Mouse (Mus musculus): ENCODE measurements around the gene Olfr1018.

Gene Olfr1018

DNA sequence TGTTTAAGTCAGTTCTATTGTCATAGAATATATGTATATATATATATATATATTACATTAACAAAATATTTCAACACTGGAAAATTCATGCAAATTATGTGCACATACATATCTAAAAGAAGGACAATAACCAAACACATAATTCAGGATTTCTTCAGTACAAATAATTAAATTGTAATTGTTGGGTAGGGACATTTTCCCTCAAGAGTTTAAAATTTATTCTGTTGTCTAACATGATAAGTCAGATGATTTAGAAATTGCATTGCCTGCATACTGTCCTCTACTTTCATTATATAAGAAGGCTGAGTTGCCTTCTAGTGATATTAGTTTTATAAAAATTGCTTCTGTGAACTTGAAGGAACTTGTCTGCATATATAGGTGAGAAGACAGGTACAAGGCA is at the start of gene Olfr1018:
Gene Olfr1018 (plus strand): TSS at position 301 of the 400 bp plus-strand sequence.
- in situ Hi-C loops (cut with MboI, MseI) = no loop called here

DNA sequence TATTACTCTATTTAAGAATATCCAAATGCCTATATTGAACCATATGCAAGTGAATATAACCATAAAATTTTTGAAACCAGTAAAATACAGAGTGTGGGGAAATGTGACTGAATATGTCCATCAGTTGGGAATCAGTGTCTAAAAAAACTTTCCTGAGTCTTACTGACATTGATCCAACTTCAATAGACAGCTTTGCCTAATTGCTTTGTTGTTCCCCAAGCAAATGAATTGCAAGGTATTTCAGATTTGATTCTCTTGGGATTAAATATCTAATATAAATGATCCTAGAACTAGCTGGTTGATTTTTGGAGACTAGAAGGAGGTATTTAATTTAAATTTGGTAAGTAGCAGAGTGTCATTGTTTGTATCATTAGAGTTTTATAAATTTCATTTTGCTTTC is 45.9 kb upstream of the Olfr1018 start, which contains the start of gene Olfr1014:
Gene Olfr1014 (plus strand): TSS at position 301 of the 400 bp plus-strand sequence.
- in situ Hi-C loops (cut with MboI, MseI) = no loop called here

DNA sequence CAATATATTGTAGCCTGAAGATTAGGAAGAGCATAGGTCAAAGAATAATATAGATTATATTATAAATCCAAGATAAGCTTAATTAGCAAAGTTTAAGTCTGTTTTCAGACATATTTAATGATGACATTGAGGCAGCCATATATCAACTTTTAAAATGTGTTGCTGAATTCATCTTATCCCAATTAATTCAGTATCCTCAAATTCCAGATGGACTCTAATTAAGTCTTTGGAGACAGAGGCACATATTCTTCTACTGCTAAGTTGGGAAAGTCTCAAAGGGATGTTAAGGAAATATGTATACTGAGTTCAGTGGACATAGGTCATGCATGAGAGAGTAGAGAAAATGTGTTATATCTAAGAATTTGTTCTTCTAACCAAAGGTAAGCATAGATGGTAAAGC is 36.6 kb upstream of the Olfr1018 start, which contains the start of gene Olfr1015:
Gene Olfr1015 (plus strand): TSS at position 301 of the 400 bp plus-strand sequence.
- in situ Hi-C loops (cut with MboI, MseI) = no loop called here

DNA sequence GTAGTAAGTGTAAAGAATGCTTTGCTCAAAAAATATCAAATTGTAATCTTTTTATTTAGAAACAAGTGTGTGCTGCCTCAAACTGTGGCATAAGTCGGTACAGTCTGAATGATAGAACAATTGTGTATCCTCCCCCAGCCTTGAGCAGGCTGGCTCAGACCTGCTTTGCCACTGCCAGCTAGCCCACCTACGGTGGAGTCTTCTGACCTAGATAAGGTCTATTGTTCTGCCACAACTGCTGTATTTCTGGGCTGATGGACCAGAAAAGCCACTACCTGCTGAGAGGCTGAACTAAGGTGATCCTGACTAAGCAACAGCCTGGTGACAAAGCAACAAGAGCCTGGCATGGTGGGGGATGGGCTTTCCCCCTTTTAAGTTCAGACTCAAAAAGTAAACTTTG is 25.9 kb upstream of the Olfr1018 start:
- in situ Hi-C loops (cut with MboI, MseI) = no loop called here

DNA sequence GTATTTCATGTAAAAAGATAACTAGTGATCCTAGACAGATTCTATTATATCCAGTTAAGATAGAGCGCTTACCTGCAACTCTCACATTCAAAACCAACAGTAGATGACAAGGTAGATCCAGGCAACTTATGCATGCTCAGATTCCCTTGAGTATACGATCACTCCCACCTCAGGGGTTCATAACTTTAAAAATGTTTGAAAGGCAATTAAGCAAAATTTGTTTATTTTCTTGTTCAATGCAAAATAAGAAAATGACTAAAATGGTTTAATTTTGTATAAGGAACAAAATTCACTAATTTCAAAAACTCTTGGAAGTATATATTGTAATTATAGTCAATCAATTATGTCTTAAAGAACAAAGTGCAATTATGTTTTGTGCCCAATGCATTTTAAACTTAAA is 15.8 kb upstream of the Olfr1018 start, which contains the start of gene Olfr1016:
Gene Olfr1016 (minus strand): TSS at position 101 of the 400 bp plus-strand sequence.
- in situ Hi-C loops (cut with MboI, MseI) = no loop called here

DNA sequence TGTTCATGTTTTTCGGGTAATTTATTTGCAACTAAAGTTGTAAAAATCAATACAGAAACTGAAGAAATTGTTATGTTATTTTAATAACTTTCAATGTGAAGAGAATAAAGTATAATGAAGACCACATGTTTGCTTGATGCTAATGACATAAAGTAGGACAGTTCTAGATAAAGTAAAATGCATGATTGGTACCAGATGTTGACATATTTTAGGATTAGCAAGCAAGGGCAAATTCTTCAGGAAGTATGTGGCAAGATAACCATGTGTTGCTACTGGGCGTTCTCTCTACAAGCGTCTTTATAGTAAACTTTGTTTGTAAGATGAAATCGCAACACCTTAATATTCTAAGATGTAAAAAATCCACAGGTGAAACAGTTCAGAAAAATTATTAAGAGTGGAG is 13.8 kb upstream of the Olfr1018 start:
- in situ Hi-C loops (cut with MboI, MseI) = no loop called here

DNA sequence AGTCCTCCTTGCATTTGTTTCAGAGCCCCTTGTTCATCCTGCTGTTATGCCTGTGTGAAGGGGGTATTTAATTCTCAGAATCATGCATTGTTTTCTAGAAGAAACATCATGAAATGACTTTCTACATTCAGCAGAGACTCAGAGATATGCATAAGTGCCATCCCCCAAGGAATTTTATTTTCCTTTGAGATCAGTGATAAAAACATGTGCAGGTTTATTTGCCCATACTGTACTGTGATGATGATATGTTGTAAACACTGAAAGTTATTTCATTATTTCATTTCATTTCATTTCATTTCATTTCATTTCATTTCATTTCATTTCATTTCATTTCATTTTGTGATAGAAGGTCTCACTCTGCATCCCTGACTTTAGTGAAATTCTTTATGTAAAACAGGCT is 27.1 kb downstream of the Olfr1018 start, which contains the start of gene Olfr1019:
Gene Olfr1019 (minus strand): TSS at position 101 of the 400 bp plus-strand sequence.
- in situ Hi-C loops (cut with MboI, MseI) = no loop called here

DNA sequence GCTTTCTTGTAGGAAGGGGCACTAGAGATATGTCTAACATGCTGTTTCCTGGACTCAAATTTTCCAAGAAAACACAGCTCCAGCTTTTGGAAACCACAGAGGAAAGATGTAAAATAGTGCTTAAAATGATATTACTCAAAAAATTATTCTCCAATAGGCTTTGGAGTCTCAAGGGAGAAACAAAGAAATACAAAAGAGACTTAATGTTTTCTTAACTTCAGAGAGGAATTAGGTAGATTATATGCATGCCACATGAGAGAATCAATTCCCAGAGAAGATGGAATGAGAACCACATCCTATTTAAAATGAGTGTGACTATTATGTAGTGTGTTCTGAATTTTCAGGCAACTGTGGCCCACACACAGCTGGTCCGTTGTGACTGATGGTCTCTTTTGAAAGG is 28.5 kb downstream of the Olfr1018 start, which contains the start of gene Olfr1020:
Gene Olfr1020 (plus strand): TSS at position 301 of the 400 bp plus-strand sequence.
- in situ Hi-C loops (cut with MboI, MseI) = no loop called here

DNA sequence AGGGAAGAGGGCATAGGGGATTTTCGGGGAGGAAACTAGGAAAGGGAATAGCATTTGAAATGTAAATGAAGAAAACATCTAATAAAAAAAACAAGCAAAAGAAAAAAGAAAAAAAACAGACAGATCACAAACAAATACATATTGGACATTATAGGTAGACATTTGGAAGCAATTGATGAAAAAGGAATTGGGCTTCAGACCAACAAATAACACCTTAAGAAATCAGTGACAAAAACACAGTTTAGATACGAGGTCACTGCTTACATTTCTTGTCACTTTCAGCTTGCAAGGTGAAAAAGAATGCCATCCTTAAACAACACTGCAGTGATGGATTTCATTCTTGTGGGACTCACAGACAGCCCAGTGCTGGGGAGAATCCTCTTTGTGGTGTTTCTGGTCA is 50.0 kb downstream of the Olfr1018 start, which contains the start of gene Olfr1022:
Gene Olfr1022 (plus strand): TSS at position 301 of the 400 bp plus-strand sequence.
- in situ Hi-C loops (cut with MboI, MseI) = no loop called here
